Mouse (Mus musculus) liver, postnatal 0 days (tissue): ENCODE results near the gene Rpl28. TPM values are rescaled to one million over a fixed set of nuclear protein-coding genes. Genes with fewer than 3 reads are reported as not detected.
"Not testable (repeated sequence)": the region's sequence is repeated elsewhere in the genome, so short reads cannot be mapped to it uniquely, and the experiment has no call there.

ENCODE experiments used
- ATAC-seq: fragments of 200-750 bp; cut with Nextera tagmentation; 2 replicates; pipeline ENCODE4 v1.8.0; 2017; ENCODE audit warnings: mild to moderate bottlenecking, moderate library complexity
- DNase-seq: peaks from one replicate; pipeline ENCODE4 v3.0.0-alpha.2; 2016
- H3K27ac ChIP-seq: fragments of 300-500 bp; sonication (generic); 2 replicates; pipeline ENCODE4 v1.5.1; 2014; ENCODE audit warnings: antibody characterized with exemption, moderate library complexity, mild to moderate bottlenecking, low read depth
- H3K27me3 ChIP-seq: fragments of 300-500 bp; sonication (generic); 2 replicates; pipeline ENCODE4 v1.6.1; 2014; ENCODE audit warnings: low read length, control low read depth, mixed read lengths; ENCODE audit not compliant: insufficient read depth
- H3K36me3 ChIP-seq: fragments of 300-500 bp; sonication (generic); replicated peaks from 2 replicates; pipeline ENCODE4 v1.6.1; 2014; ENCODE audit warnings: mild to moderate bottlenecking, control low read depth, low read length, moderate library complexity, mixed read lengths; ENCODE audit not compliant: insufficient read depth
- H3K4me1 ChIP-seq: fragments of 300-500 bp; sonication (generic); 2 replicates; pipeline ENCODE4 v1.6.1; 2014; ENCODE audit warnings: antibody characterized with exemption, mild to moderate bottlenecking, control low read depth; ENCODE audit not compliant: insufficient read depth
- H3K4me2 ChIP-seq: fragments of 300-500 bp; sonication (generic); 2 replicates; pipeline ENCODE4 v1.6.1; 2014; ENCODE audit warnings: low read depth, mild to moderate bottlenecking, low read length, moderate library complexity, mixed read lengths
- H3K4me3 ChIP-seq: fragments of 300-500 bp; sonication (generic); 2 replicates; pipeline ENCODE4 v1.5.1; 2014; ENCODE audit warnings: low read depth, low read length
- H3K9ac ChIP-seq: fragments of 300-500 bp; sonication (generic); replicated peaks from 2 replicates; pipeline ENCODE4 v1.6.1; 2014; ENCODE audit warnings: mild to moderate bottlenecking, moderate library complexity
- H3K9me3 ChIP-seq: fragments of 300-500 bp; sonication (generic); 2 replicates; pipeline ENCODE4 v1.6.1; 2016; ENCODE audit warnings: mild to moderate bottlenecking, control low read depth, low read length, mixed read lengths
- CTCF ChIP-seq: sonication (generic); IDR thresholded peaks from 2 replicates; pipeline ENCODE4 v1.5.1; 2016; ENCODE audit warnings: antibody characterized with exemption, low read depth
- EP300 ChIP-seq: IDR thresholded peaks from 2 replicates; pipeline ENCODE4 v1.6.1; 2016; ENCODE audit warnings: antibody characterized with exemption, low read depth, mild to moderate bottlenecking
- WGBS: fragments of 180-500 bp; shearing (Covaris S2); extraction: QIAGEN DNeasy Blood & Tissue Kit; methylation state at CpG from one replicate; pipeline ENCODE4 v1.1.7; 2014; ENCODE audit not compliant: insufficient replicate concordance; 5-methylcytosine and 5-hydroxymethylcytosine counted together
- polyA plus RNA-seq: library from polyadenylated mRNA; unstranded; fragments of >200 nt; fragmentation: Nextera tagmentation; extraction: Ambion mirVana; gene quantifications from 2 replicates; pipeline ENCODE4 v1.2.1, GENCODE M21; 2015

Gene Rpl28
- polyA plus RNA-seq, 1 experiment from 2014 or later, result 280 TPM

DNA sequence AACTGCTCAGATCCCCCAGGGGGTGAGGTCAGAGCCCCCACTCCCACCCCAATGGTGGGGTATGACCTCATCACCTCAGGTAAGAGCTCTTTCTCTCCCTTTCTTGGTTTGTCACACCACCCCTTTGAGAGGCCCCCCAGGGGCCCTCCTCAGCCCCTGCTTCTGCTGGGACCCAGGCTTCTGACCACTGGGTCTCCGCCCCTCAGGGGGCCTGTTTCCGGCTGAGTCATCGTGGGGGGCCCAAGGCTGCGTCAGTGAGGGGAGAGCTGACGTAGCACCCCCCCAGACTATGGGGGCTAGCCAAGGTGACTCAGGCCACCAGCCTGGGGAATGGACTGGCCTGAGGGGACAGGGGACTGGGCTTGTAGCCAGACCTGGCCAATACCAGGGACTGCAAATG lies 12.8 kb upstream of the Rpl28 start:
- peaks cover 51% of the 10 kb centered on the region for H3K27me3 ChIP-seq
- WGBS, result 17% methylated on average over 5 of the region's 5 CpGs

DNA sequence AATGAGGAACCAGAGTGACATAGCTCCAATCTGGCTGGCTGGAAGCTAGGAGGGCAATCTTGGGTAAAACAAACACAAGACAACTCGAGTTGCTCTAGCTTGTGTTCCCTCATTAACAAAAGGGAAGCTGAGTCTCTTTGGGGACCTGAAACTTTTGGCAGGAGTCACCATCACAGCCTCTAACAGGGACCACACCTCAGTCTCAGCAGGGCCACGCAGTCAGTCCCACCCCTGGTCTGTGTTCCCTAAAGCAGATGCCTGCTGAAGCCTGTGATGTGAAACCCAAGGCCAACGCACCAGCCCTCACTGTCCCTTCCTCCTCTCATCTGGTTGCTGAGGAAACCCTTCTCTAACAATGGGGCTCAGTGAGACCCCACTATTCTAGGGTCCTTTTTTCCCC lies 10.5 kb upstream of the Rpl28 start:
- no peak for ATAC-seq
- Histone ChIP-seq H3K36me3 (0 out of 2 replicates have a peak, but pooled peaks cover 4% of the 10 kb centered on the region), H3K27me3 (peaks cover 29% of the 10 kb centered on the region), H3K4me2 (no peak overlapping the region), H3K4me1 (peaks cover 5% of the 10 kb centered on the region; the same call in 1 of the 2 replicates), H3K9ac (no peak overlapping the region), H3K27ac (no peak overlapping the region), H3K4me3 (no peak overlapping the region), H3K9me3 (no peaks in the 10 kb centered on the region)
- DNase-seq, result no peak
- 44% methylated on average over 3 of the region's 3 CpGs for WGBS
- TF ChIP-seq CTCF (no peak), EP300 (no peak)

More for the DNA sequence above, 12.8 kb upstream of the Rpl28 start:
- Histone ChIP-seq H3K27ac (no peak overlapping the region), H3K9me3 (no peaks in the 10 kb centered on the region), H3K4me1 (peaks cover 9% of the 10 kb centered on the region), H3K4me2 (no peak overlapping the region), H3K4me3 (no peak overlapping the region), H3K9ac (no peak overlapping the region), H3K36me3 (0 out of 2 replicates have a peak, but pooled peaks cover 4% of the 10 kb centered on the region)
- DNase-seq (no peak), ATAC-seq (no peak)
- TF ChIP-seq EP300, result no peak

DNA sequence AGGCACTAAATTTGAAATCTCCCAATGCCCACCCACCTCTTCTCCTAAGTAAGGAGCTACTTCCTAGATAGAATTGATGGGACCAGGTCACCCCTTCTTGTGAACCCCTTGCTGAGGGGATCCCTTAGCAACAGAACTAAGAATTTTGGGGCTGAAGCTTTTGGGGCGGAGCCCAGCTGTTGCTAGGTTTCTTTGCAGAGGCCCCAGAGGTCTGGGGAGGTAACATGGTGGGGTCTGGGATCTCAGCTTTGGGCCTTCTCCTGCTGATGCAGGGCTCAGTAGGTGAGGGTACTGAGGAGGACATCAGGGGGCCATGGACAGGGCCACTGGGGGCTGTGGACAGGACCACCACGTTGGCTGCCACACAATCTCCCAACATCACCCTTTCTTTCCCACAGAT lies 9.9 kb upstream of the Rpl28 start, which contains the start of the genes Il11 and Tmem190:
Gene Il11, minus strand, starts transcription at position 101 of the 400 bp plus-strand sequence.
Gene Tmem190, plus strand, starts transcription at position 179 of the 400 bp plus-strand sequence.
- no peak within 1 kb of the TSS for H3K4me2 ChIP-seq
- ATAC-seq (no peak), DNase-seq (no peak)
- no peak within 1 kb of the TSS for H3K9ac ChIP-seq
- no peaks in the 10 kb centered on the region for H3K9me3 ChIP-seq
- 59% methylated on average over 2 of the region's 2 CpGs for WGBS
- no peak within 1 kb of the TSS for H3K27ac ChIP-seq
- 0 out of 2 replicates have a peak, but pooled peaks cover 4% of the 10 kb centered on the region for H3K36me3 ChIP-seq
- H3K27me3 ChIP-seq, result peaks cover 23% of the 10 kb centered on the region
- H3K4me3 ChIP-seq, result no peak within 1 kb of the TSS
- TF ChIP-seq EP300 (no peak), CTCF (no peak)
- 0 out of 2 replicates have a peak, but pooled peaks cover 3% of the 10 kb centered on the region for H3K4me1 ChIP-seq

DNA sequence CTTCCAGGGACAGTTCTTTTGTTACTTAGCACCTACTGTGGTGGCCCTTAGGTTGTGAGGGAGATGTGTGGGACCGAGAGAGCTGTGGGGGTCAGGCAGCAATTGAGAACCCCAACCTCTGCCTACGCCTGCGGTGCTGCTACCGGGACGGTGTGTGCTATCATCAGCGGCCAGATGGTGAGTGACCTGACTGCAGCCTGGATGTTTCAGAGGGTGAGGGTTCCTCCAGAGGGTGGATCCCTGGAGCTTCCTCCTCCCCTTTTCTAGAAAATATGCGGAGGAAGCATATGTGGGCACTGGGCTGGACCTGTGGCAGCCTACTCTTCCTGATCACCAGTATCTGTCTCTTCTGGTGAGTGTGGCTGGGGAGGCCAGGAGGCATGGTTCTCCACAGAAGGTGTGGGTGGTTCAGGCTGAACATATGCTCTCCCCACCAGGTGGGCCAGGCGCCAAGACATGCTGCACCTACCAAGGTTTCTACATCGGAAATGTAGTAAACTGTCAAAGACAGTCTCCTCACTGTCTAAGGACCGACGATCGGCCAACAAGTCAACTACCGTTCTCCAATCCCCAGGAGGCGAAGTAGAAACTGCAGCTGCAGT lies 8.9 kb upstream of the Rpl28 start:
- TF ChIP-seq EP300 (no peak), CTCF (no peak)
- DNase-seq, result peak; percentile 33

DNA sequence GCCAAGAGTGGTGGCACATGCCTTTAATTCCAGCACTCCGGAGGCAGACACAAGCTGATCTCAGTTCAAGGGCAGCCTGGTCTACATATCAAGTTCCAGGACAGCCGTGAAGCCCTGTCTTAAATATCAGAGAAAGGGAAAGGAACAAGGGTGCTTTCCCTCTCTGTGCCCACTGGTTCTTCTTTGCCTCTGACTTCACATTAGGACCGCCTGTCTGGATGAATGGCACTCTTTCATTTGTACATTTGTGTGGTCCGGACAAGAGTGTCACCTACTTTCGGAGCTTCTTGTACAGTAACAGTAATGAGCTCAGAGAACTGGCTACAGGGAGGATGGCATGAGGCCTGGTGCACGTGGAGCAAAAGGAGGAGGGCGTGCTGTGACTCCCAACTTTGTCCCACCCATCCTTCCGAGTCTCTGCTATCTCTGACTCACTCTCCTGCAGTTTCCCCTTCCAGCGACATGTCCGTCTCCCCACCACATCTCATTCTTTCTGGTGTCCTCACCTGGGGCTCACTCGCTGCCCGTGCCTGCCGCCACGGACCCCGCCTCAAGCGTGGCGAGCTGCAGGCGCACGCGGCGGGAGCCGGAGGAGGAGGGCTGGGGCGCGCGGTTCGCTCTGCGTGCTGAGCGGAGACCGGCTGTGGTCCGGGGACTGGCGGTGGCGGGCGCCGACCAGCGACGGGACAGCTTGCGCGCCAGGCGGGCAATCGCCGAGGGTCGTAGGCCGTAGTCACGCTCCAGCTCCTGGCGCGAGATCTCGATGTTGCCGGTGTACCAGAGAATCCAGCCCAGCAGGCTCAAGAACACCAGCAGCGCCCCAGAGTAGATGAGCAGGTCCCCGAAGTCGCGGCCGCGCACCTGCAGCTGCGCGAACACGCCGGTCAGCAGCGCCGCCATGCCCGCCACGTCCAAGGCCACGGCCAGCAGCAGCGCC lies 3.9 kb upstream of the Rpl28 start:
- 2% methylated on average over 50 of the region's 64 CpGs for WGBS
- Histone ChIP-seq H3K27me3 (no peaks in the 10 kb centered on the region), H3K9ac (peak overlapping the region; percentile 85), H3K4me1 (peaks cover 24% of the 10 kb centered on the region), H3K4me2 (peak overlapping the region; percentile 98), H3K9me3 (no peaks in the 10 kb centered on the region), H3K27ac (peak overlapping the region; percentile 78), H3K36me3 (peaks cover 5% of the 10 kb centered on the region; the same call in 1 of the 2 replicates), H3K4me3 (peak overlapping the region; percentile 73)
- DNase-seq (peak; percentile 70), ATAC-seq (peak; percentile 35)
- TF ChIP-seq EP300, result no peak
- TF ChIP-seq CTCF, result peak; percentile 44

More for the DNA sequence above, 8.9 kb upstream of the Rpl28 start:
- 52% methylated on average over 14 of the region's 14 CpGs for WGBS
- ATAC-seq, result peak; percentile 73
- peaks cover 13% of the 10 kb centered on the region for H3K27me3 ChIP-seq
- no peak overlapping the region for H3K9ac ChIP-seq
- no peak overlapping the region for H3K27ac ChIP-seq
- H3K9me3 ChIP-seq, result no peaks in the 10 kb centered on the region
- peaks cover 8% of the 10 kb centered on the region for H3K4me1 ChIP-seq
- no peak overlapping the region for H3K4me3 ChIP-seq
- H3K36me3 ChIP-seq, result 0 out of 2 replicates have a peak, but pooled peaks cover 4% of the 10 kb centered on the region
- no peak overlapping the region for H3K4me2 ChIP-seq

DNA sequence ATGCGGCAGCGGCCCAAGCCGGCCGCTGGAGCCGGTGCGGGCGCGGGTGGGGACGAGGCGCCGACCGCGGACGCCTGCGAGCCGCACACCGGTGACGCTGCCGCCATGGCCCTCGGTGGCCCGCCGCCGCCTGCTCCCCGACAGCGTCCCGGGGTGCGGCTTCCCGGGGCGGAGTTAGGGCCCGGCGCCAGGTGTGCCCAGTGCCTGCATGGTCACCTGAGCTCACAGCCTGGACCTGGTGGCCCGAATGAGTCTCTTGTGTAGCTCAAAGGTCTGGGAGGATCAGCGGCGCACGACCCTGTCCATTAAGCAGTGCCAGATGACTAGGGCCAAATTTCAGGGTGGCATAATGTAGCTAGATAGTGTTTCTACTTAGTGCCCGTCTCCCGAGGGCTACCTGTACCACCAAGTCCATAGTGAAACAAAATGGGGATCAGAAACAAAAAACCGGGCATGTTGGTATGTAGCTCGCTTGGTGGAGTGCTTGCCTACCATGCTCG lies 3.2 kb upstream of the Rpl28 start, which contains the start of gene Tmem238:
Gene Tmem238, minus strand, starts transcription at position 221 of the 500 bp plus-strand sequence.
- Histone ChIP-seq H3K9me3 (no peaks in the 10 kb centered on the region), H3K27me3 (no peaks in the 10 kb centered on the region), H3K4me3 (peak within 1 kb of the TSS; percentile 73), H3K36me3 (peaks cover 12% of the 10 kb centered on the region), H3K9ac (peak within 1 kb of the TSS; percentile 85), H3K27ac (peak within 1 kb of the TSS; percentile 78), H3K4me2 (peak within 1 kb of the TSS; percentile 98), H3K4me1 (peaks cover 28% of the 10 kb centered on the region)
- WGBS, result 10% methylated on average over 33 of the region's 40 CpGs
- no peak for TF ChIP-seq CTCF
- TF ChIP-seq EP300, result no peak
- peak; percentile 83 for DNase-seq
- ATAC-seq, result peak; percentile 50

DNA sequence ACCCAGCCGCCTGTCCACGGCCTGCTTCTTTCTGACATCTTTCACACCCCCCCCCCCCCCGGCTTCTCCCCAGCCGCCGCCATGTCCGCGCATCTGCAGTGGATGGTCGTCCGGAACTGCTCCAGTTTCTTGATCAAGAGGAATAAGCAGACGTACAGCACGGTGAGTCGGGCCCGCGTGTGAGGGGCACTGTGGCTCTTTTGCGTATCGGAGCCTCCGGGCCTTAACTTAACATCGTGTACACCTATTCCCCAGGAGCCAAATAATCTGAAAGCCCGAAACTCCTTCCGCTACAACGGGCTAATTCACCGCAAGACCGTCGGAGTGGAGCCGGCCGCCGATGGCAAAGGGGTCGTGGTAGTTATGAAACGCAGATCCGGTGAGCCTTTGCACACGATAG lies 574 bp downstream of the Rpl28 start:
- DNase-seq, H3K27me3 ChIP-seq, H3K9me3 ChIP-seq: not testable (repeated sequence)
- H3K4me2 ChIP-seq, result peak overlapping the region; percentile 88
- H3K4me1 ChIP-seq, result peaks cover 33% of the 10 kb centered on the region
- H3K9ac ChIP-seq, result peak overlapping the region; percentile 96
- peak overlapping the region; percentile 93 for H3K27ac ChIP-seq
- WGBS, result under 1% methylated on average over 31 of the region's 31 CpGs
- ATAC-seq, result peak; percentile 9
- peak overlapping the region; percentile 95 for H3K4me3 ChIP-seq
- H3K36me3 ChIP-seq, result peaks cover 37% of the 10 kb centered on the region
